In the genomic region with DNA sequence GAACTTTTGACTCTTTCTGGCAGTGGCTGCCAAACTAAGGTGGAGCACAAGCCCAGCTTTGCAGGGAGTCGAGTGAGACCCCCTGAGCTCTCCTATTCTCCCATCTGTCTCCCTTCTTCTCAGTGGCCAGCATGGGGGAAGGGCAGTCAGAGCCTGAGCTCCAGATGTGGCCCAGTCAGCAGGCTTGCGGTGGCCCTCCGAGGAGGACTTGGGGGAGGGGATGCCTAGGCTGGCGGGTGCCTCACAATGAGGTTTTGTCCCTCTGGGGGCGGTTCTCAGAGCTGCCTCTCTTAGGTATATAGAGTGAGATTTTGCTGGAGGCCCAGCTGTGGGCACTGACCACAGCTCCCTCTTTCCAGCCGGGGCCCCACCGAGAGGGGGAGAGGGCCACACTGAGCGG, we compare ENCODE assay signal across 16 mouse cellular contexts. TPM values are rescaled to one million over a fixed set of nuclear protein-coding genes. Genes with fewer than 3 reads are reported as not detected.
DNase-seq lines count a peak whose midpoint lies in the region; ATAC-seq lines count a peak whose summit lies in the region.
"Had no signal": no experiment of that assay in that cellular context is flagged by ENCODE, and none has a peak within 500 bp of the region (broad histone marks: within the 10 kb centered on the region; RNA-seq: fewer than 3 reads in every experiment).

No protein-coding gene starts in this region.

- no peaks in the 10 kb centered on the region for H3K36me3 ChIP-seq in hindbrain, embryonic 11.5 days (ENCODE audit: control insufficient read depth, insufficient read depth, low read length)
- peaks cover 7% of the 10 kb centered on the region for H3K36me3 ChIP-seq in hindbrain, embryonic 13.5 days
- H3K36me3 ChIP-seq in embryonic facial prominence, embryonic 11.5 days (replicated peaks; ENCODE audit: control insufficient read depth, insufficient read depth, low read depth, low read length): no peaks in the 10 kb centered on the region
- H3K36me3 ChIP-seq: G1E; heart, embryonic 15.5 days; kidney, embryonic 15.5 days had no signal

- DNase-seq in hindbrain, embryonic 11.5 days (ENCODE audit: low spot score): peak; percentile 48
- DNase-seq in right cerebral cortex, adult 18-20 months: peak; percentile 34
- DNase-seq in right cerebral cortex, postnatal 4 days: no peak
- DNase-seq in embryonic facial prominence, embryonic 11.5 days (ENCODE audit: low spot score): peak; percentile 56
- no peak for DNase-seq in adipocyte (ENCODE audit: low spot score)
- DNase-seq: heart, adult 11 months; lung, postnatal 14 days; thymus, postnatal 25 days had no signal

- ATAC-seq in hindbrain, embryonic 11.5 days (ENCODE audit: low FRiP score): no peak
- ATAC-seq in hindbrain, embryonic 13.5 days (ENCODE audit: low FRiP score): no peak
- ATAC-seq in embryonic facial prominence, embryonic 11.5 days (replicated peaks; ENCODE audit: insufficient number of reproducible peaks, low FRiP score, low TSS enrichment, low read depth): no peak
- ATAC-seq in megakaryocyte-erythroid progenitor cell, adult 5-6 weeks (replicated peaks; ENCODE audit: low FRiP score, low TSS enrichment, poor library complexity, severe bottlenecking): no peak
- ATAC-seq: forebrain, embryonic 15.5 days had no signal

- H3K4me3 ChIP-seq in hindbrain, embryonic 11.5 days (ENCODE audit: low read depth, low read length): no peak overlapping the region
- H3K4me3 ChIP-seq in hindbrain, embryonic 13.5 days: no peak overlapping the region
- no peak overlapping the region for H3K4me3 ChIP-seq in embryonic facial prominence, embryonic 11.5 days (ENCODE audit: low read depth, low read length)
- H3K4me3 ChIP-seq: forebrain, embryonic 15.5 days; heart, embryonic 15.5 days; kidney, embryonic 15.5 days; left cerebral cortex, adult 2 months had no signal

- no peaks in the 10 kb centered on the region; the same call in 1 of the 2 replicates for H3K27me3 ChIP-seq in hindbrain, embryonic 11.5 days (ENCODE audit: control insufficient read depth, insufficient read depth, low read length)
- H3K27me3 ChIP-seq in hindbrain, embryonic 13.5 days: peaks cover 40% of the 10 kb centered on the region
- H3K27me3 ChIP-seq in embryonic facial prominence, embryonic 11.5 days (ENCODE audit: control insufficient read depth, insufficient read depth, low read length): no peaks in the 10 kb centered on the region

- WGBS in hindbrain, embryonic 11.5 days: 3% methylated on average over 8 of the region's 8 CpGs
- 4% methylated on average over 8 of the region's 8 CpGs for WGBS in hindbrain, embryonic 13.5 days
- 2% methylated on average over 8 of the region's 8 CpGs for WGBS in embryonic facial prominence, embryonic 11.5 days

- no peaks in the 10 kb centered on the region for H3K9me3 ChIP-seq in hindbrain, embryonic 11.5 days (ENCODE audit: control insufficient read depth, low read length)
- no peaks in the 10 kb centered on the region for H3K9me3 ChIP-seq in hindbrain, embryonic 13.5 days
- H3K9me3 ChIP-seq in embryonic facial prominence, embryonic 11.5 days (replicated peaks; ENCODE audit: control insufficient read depth, low read length): no peaks in the 10 kb centered on the region
- H3K9me3 ChIP-seq: forebrain, embryonic 15.5 days; heart, embryonic 15.5 days; kidney, embryonic 15.5 days had no signal

- peaks cover 8% of the 10 kb centered on the region for H3K4me1 ChIP-seq in hindbrain, embryonic 11.5 days (replicated peaks; ENCODE audit: control insufficient read depth, insufficient read depth, low read length)
- peaks cover 23% of the 10 kb centered on the region for H3K4me1 ChIP-seq in hindbrain, embryonic 13.5 days (replicated peaks)
- peaks cover 10% of the 10 kb centered on the region; the same call in 1 of the 2 replicates for H3K4me1 ChIP-seq in embryonic facial prominence, embryonic 11.5 days (ENCODE audit: control insufficient read depth, insufficient read depth, low read length)

- peak overlapping the region; percentile 10; the same call in 1 of the 2 replicates for H3K27ac ChIP-seq in hindbrain, embryonic 11.5 days (ENCODE audit: low read depth, low read length)
- no peak overlapping the region for H3K27ac ChIP-seq in hindbrain, embryonic 13.5 days
- no peak overlapping the region for H3K27ac ChIP-seq in embryonic facial prominence, embryonic 11.5 days (replicated peaks; ENCODE audit: low read depth, low read length)
- H3K27ac ChIP-seq: forebrain, embryonic 15.5 days; heart, embryonic 15.5 days; kidney, embryonic 15.5 days had no signal

- no peak overlapping the region for H3K4me2 ChIP-seq in hindbrain, embryonic 11.5 days (replicated peaks; ENCODE audit: low read depth, low read length)
- H3K4me2 ChIP-seq in hindbrain, embryonic 13.5 days: no peak overlapping the region
- no peak overlapping the region for H3K4me2 ChIP-seq in embryonic facial prominence, embryonic 11.5 days (ENCODE audit: low read depth, low read length)
- H3K4me2 ChIP-seq: forebrain, embryonic 15.5 days; heart, embryonic 15.5 days; kidney, embryonic 15.5 days had no signal

- no peak overlapping the region for H3K9ac ChIP-seq in hindbrain, embryonic 11.5 days (ENCODE audit: low read depth, low read length)
- no peak overlapping the region for H3K9ac ChIP-seq in hindbrain, embryonic 13.5 days
- no peak overlapping the region for H3K9ac ChIP-seq in embryonic facial prominence, embryonic 11.5 days (replicated peaks; ENCODE audit: low read length)
- H3K9ac ChIP-seq: forebrain, embryonic 15.5 days; heart, embryonic 15.5 days; kidney, embryonic 15.5 days had no signal

RNA-seq across cellular contexts. Expression of a gene that starts 2.4 kb away (rescaled TPM):
- polyA plus RNA-seq in hindbrain, embryonic 11.5 days (2014; fragmentation: Nextera tagmentation; extraction: Ambion mirVana): 1.3 and 1.6 TPM in 2 replicates
- polyA plus RNA-seq in hindbrain, embryonic 13.5 days (2015; fragmentation: Nextera tagmentation; extraction: Ambion mirVana): 0.44 and 0.50 TPM in 2 replicates
- polyA plus RNA-seq in embryonic facial prominence, embryonic 11.5 days (2014; fragmentation: Nextera tagmentation; extraction: Ambion mirVana): 2.4 and 2.6 TPM in 2 replicates
- not detected in 2 replicates for total RNA-seq in megakaryocyte-erythroid progenitor cell, adult 5-6 weeks (2014; fragmentation: Nextera tagmentation)
- not detected in 2 replicates for total RNA-seq in megakaryocyte-erythroid progenitor cell, adult 5-6 weeks (2017)
- total RNA-seq: hematopoietic stem cell, adult 5-6 weeks had no signal
- polyA plus RNA-seq: G1E had no signal

RNA-seq across cellular contexts. Expression of a gene that starts 38.9 kb away (rescaled TPM):
- polyA plus RNA-seq in hindbrain, embryonic 11.5 days (2014; fragmentation: Nextera tagmentation; extraction: Ambion mirVana): 80.1 and 96.5 TPM in 2 replicates
- polyA plus RNA-seq in hindbrain, embryonic 13.5 days (2015; fragmentation: Nextera tagmentation; extraction: Ambion mirVana): 34.4 and 34.9 TPM in 2 replicates
- polyA plus RNA-seq in embryonic facial prominence, embryonic 11.5 days (2014; fragmentation: Nextera tagmentation; extraction: Ambion mirVana): 130 and 134 TPM in 2 replicates
- total RNA-seq in megakaryocyte-erythroid progenitor cell, adult 5-6 weeks (2014; fragmentation: Nextera tagmentation): 112 and 116 TPM in 2 replicates
- total RNA-seq in megakaryocyte-erythroid progenitor cell, adult 5-6 weeks (2017): 136 and 160 TPM in 2 replicates

RNA-seq across cellular contexts. Expression of a gene that starts 39.1 kb away (rescaled TPM):
- polyA plus RNA-seq in hindbrain, embryonic 11.5 days (2014; fragmentation: Nextera tagmentation; extraction: Ambion mirVana): 349 and 363 TPM in 2 replicates
- 386 and 403 TPM in 2 replicates for polyA plus RNA-seq in hindbrain, embryonic 13.5 days (2015; fragmentation: Nextera tagmentation; extraction: Ambion mirVana)
- polyA plus RNA-seq in embryonic facial prominence, embryonic 11.5 days (2014; fragmentation: Nextera tagmentation; extraction: Ambion mirVana): 344 and 377 TPM in 2 replicates
- total RNA-seq in megakaryocyte-erythroid progenitor cell, adult 5-6 weeks (2014; fragmentation: Nextera tagmentation): 222 and 247 TPM in 2 replicates
- 196 and 256 TPM in 2 replicates for total RNA-seq in megakaryocyte-erythroid progenitor cell, adult 5-6 weeks (2017)

Comparison
In these comparisons a context has a peak if more than half of its experiments do, and no peak if none do; other contexts are left out.
1. DNase-seq: peak in hindbrain, embryonic 11.5 days (single experiment), right cerebral cortex, adult 18-20 months (single experiment) and embryonic facial prominence, embryonic 11.5 days (single experiment); none in right cerebral cortex, postnatal 4 days (single experiment) and adipocyte (single experiment).